Mouse (Mus musculus): ENCODE measurements around the gene 4930503B20Rik. TPM values are rescaled to one million over a fixed set of nuclear protein-coding genes. Genes with fewer than 3 reads are reported as not detected.

4930503B20Rik gene
- total RNA-seq, 2 experiments from 2014 or later, result 0.20 TPM; not detected in 1

DNA sequence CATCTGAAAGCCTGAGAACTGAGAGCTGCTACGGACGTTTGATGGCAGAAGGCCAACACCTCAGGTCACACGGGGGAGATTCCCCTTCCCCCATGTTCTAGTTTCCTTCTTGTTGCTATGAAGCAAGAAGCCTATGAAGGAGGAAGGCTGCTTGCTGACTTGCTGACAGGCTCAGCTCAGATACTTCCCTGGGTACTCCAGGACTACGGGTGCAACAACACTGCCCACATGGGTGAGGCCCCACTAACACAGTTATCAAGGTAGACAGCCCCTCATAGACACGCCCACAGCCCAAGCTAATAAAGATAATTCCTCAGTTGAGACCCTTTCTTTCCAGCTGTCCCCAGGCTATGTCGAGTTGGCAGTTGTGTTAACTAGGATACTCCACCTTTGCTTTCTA is 2.6 kb upstream of the 4930503B20Rik start:
- intact Hi-C loops (cut with DNase I), result no loop called here

GRCm38 (mm10) chr3:146652431-146652830 is 1.3 kb upstream of the 4930503B20Rik start:
- intact Hi-C loops (cut with DNase I), result no loop called here
- no peak for DNase-seq

More for the DNA sequence above, 2.6 kb upstream of the 4930503B20Rik start:
- no peak for DNase-seq

DNA sequence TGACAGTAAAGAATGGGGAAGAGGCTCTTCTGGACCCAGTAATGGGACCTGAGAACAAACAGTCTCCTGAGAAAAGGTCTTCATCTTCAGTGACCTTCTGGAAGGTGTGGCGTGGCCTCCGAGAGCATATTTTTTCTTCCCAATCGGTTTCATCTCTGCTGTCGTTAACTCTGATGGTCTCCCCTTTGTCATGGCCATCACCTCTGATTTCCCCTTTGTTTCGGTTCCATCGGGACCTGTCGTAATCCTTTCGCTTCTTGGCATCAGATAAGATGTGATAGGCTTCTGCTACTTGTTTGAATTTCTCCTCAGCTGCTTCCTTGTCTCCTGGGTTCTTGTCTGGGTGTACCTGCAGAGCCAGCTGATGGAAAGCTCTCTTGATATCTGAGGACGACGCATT is 401 bp downstream of the 4930503B20Rik start:
- intact Hi-C loops (cut with DNase I), result no loop called here
- DNase-seq, result no peak

GRCm38 (mm10) chr3:146649311-146649894 is 1.7 kb downstream of the 4930503B20Rik start:
- DNase-seq, result no peak
- intact Hi-C loops (cut with DNase I), result no loop called here

DNA sequence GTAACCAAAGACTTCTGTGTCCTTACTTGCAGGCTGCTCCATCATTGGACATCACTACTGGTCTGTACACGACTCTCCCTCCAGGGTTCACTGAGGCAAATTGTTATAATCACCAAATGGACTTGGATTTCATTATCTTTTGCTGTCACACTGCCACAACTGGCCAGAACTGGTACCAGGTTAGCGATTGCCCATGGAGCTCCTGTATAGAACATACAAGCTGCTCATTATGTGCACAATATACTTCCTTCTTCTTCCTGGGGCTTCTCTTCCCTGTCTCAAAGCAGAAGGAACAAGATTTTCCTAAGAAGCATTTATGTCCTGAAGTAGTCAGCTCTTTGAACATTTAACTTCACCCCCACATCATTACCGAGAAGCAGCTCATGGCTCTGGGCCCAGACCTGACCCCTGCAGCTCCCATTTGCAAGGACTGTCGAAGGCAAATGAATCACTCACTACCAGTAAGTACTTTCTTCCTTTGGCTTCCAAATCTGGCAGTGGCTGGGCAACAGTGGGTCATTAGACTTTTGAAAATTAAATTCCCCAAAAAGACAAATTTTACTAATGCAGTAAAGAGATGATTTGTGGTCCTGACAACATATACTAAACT is 9.2 kb downstream of the 4930503B20Rik start:
- intact Hi-C loops (cut with DNase I), result no loop called here
- peak; percentile 54 for DNase-seq

- DNase-seq, result no peak
- intact Hi-C loops (cut with DNase I), result no loop called here
Measured at GRCm38 (mm10) chr3:146632506-146632905, 18.6 kb downstream of the 4930503B20Rik start.

DNA sequence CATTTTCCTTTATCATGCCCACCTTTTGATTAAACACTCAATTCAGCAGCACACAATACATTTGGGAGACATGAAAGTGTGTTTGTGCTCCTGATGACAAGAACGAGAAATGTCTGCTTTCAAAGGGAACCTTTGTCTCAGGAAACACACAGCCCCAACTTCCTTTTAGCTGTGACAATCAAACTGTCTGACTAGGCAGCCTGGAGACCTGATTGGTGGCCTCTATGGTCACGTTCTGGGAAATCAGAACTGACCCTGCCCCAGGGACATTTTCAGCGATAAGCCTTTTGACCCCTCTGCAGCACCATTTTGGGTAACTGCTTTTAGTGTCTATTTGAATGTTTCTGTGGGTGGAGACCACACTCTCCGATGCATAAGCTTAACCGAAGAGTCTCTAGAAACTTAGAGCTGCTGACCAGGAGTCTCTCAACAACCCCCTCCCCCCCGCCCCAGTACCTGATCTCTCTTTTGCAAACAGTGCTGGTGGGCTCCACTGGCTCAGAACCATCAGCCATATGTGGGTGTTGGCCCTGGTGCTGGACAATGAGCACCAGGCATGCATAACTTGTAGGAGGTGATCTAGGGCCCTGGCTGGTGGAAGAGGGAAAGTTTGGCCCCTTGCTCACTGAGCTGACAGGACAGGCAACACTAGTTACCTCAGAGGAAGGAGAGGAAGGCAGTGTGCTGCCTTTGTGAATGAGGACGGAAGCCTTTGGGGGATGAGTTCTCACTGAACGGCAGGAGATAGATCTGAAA is 22.7 kb downstream of the 4930503B20Rik start:
- DNase-seq, result no peak
- intact Hi-C loops (cut with DNase I), result no loop called here

DNA sequence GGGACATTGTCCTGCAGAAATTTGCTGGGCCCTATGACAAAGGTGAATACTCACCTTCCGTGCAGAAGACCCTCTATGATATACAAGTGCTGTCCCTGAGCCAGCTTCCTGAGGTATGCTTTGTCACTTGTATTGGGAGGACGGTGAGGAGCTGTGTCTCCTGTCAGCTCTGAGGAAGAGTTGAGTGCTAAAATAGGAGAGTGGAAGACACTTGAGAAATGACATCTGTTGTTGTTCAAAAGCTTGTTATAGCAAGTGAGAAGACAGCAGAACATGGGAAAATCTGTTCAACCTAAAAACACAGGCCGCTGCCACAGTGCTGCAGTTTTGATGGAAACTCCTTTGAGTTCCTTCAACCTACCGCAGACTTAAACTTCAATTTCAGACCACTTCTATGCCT is 25.4 kb downstream of the 4930503B20Rik start:
- intact Hi-C loops (cut with DNase I), result no loop called here
- DNase-seq, result no peak

- intact Hi-C loops (cut with DNase I), result no loop called here
- DNase-seq, result no peak
Measured at GRCm38 (mm10) chr3:146621966-146622365, 29.2 kb downstream of the 4930503B20Rik start.

DNA sequence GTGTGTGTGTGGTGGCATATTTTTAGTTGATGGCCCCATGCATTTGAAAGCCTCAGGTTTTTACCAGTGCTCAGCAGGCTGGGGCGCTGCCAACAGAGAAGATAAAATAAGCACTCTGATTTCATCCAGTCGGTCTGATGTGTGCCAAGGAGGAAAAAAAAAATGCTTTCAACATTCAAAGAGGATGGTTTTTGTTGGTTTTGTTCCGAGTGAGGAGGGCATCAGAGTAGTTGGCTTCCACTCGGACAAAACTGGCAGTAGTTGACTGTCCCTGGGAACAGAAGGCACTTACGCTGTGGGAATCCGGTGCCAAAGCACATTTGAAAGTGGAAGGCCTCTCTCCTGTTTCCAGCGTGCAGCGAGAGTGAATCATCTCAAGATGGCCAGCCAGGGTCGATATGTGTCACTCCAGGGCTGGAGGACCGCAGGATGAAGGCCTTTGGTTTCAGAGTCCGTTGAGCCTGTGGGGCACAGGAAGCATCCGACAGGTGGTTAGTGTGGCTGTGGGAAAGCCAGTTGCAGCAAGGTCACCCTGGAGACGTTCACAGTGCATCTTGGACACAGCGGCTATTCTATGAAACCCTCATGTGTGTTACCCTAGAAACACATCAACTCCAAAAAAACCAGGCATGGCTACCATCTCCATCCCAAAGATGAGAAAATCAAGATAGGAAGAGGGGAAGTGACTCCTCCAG is 30.4 kb downstream of the 4930503B20Rik start:
- intact Hi-C loops (cut with DNase I), result no loop called here
- DNase-seq, result peak; percentile 69

DNA sequence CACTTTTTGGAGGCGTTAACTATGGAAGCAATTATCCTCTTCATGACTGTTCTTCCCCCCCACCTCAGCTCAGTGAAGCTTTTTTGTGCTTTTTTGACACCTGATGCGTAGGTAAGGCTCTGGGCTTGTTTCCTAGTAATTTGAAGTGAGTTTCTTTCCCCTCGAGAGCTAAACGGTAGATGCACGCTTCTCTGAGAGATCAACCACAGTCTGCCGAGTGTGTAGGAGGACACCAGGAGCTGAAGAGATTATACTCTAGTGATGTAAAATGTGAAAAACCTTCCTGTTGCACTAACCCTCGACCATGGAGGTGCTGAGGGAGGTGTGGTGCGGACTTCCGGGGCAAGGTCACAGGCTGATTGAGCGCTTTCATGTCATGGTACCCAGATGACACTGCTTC is 31.0 kb downstream of the 4930503B20Rik start:
- intact Hi-C loops (cut with DNase I), result no loop called here
- no peak for DNase-seq

DNA sequence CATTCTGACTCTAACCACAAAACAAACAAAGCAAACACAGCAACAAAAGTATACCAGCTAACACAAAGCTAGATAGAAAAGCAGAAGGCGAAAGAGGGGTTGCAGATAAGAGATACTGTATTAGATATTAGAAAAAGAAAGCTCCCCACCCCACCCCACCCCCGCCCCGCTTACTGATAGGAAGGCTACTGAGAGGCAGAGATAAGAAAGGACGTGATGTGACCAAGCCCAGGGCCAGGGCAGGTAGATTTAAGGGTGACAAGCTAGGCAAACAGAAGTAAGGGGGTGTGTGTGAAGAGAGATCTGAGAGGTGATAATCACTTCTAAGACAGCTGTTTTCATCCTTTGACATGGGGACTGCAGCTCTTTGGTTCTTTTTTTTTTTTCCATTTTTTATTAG is 32.8 kb downstream of the 4930503B20Rik start:
- DNase-seq, result no peak
- intact Hi-C loops (cut with DNase I), result no loop called here

- intact Hi-C loops (cut with DNase I), result no loop called here
- DNase-seq, result no peak
Measured at GRCm38 (mm10) chr3:146617946-146618345, 33.2 kb downstream of the 4930503B20Rik start.

GRCm38 (mm10) chr3:146616533-146617283 is 34.4 kb downstream of the 4930503B20Rik start:
- intact Hi-C loops (cut with DNase I), result no loop called here
- DNase-seq, result no peak

DNA sequence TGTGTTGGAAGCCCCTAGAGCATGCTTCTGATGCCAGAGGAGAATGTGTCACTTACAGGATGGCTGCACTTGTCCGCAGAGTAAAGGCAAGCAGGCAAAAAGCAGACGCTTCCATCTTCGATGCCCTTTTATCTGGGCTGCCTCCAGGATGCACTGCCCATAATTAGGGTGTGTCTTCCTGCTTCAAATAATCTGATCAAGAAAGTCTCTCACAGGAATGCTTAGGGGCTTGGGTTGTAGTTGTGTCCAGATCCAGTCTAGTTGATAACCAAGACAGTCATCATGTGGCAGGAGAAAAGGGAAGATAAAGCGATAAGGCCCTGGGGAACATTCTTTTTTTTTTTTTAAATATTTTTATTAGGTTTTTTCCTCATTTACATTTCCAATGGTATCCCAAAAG is 35.6 kb downstream of the 4930503B20Rik start, which contains the start of gene Dnase2b:
Dnase2b (minus strand) TSS at position 101 of the 400 bp plus-strand sequence.
- no peak for DNase-seq
- intact Hi-C loops (cut with DNase I), result no loop called here

- intact Hi-C loops (cut with DNase I), result no loop called here
- DNase-seq, result no peak
Measured at GRCm38 (mm10) chr3:146611821-146612220, 39.3 kb downstream of the 4930503B20Rik start.

DNA sequence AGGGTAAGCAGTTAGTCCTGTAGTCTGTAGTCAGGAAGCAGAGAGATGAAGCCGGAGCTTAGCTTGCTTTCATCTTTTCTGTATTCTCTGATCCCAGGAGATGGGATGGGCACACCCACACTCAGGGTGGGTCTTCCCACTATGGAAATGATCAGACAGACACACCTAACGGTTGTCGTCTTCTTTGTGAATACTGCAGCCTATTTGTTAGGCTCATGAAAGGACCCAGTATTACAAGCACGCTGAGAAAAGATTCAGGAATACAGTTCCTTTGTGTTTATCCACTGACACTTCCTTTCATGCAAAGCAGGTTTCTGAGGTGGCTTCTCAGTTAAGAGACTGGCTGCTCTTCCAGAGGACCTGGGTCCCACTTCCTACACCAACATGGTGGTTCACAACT is 39.9 kb downstream of the 4930503B20Rik start:
- DNase-seq, result no peak
- intact Hi-C loops (cut with DNase I), result no loop called here

DNA sequence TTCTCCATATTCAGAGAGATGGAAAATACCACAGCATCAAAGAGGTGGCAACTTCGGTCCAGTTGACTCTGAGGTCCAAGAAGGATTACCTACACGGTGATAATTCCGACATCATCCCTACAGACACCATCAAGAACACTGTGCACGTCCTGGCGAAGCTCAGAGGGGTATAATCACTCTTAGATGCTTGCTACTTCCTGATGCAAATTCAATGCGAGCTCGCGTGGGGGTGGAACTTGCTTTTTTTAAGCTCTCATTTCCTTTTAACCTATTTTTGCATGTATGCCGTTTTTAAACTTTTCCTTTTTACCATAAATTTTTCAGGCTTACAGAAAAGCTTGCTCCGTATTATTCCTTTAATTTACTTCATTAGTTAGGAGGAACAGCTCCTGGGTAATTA is 40.8 kb downstream of the 4930503B20Rik start:
- intact Hi-C loops (cut with DNase I), result no loop called here
- DNase-seq, result no peak

GRCm38 (mm10) chr3:146607368-146607767 is 43.7 kb downstream of the 4930503B20Rik start:
- DNase-seq, result no peak
- intact Hi-C loops (cut with DNase I), result no loop called here

GRCm38 (mm10) chr3:146604647-146605046 is 46.5 kb downstream of the 4930503B20Rik start:
- intact Hi-C loops (cut with DNase I), result no loop called here
- DNase-seq, result no peak

GRCm38 (mm10) chr3:146602531-146602930 is 48.6 kb downstream of the 4930503B20Rik start:
- intact Hi-C loops (cut with DNase I), result no loop called here

More at GRCm38 (mm10) chr3:146602531-146602930, 48.6 kb downstream of the 4930503B20Rik start:
- no peak for DNase-seq

Data from left cerebral cortex, postnatal 4 days (tissue).